Mouse (Mus musculus) c-Kit-positive CD71-negative TER-119-negative erythroid progenitor cells, embryonic 14.5 days (primary cell): Measurements from ENCODE around the gene Ampd3.

Experiments used
- DNase-seq: peaks from one replicate; pipeline ENCODE4 v3.0.0-alpha.2; 2013; ENCODE audit warnings: low read depth

Gene Ampd3

GRCm38 (mm10) chr7:110769094-110769493, 1.1 kb downstream of the Ampd3 start:
- DNase-seq = peak; percentile 32

- no peak for DNase-seq
These were observed 2.9 kb downstream of the Ampd3 start for GRCm38 (mm10) chr7:110770949-110771348.

GRCm38 (mm10) chr7:110772343-110772742, 4.3 kb downstream of the Ampd3 start:
- no peak for DNase-seq

GRCm38 (mm10) chr7:110773204-110774002, 5.4 kb downstream of the Ampd3 start:
- peak; percentile 53 for DNase-seq

GRCm38 (mm10) chr7:110774077-110774476, 6.1 kb downstream of the Ampd3 start:
- DNase-seq = no peak

- no peak for DNase-seq
These were observed 6.7 kb downstream of the Ampd3 start for GRCm38 (mm10) chr7:110774674-110775073.

- no peak for DNase-seq
These were observed 9.4 kb downstream of the Ampd3 start for GRCm38 (mm10) chr7:110777146-110778001.

GRCm38 (mm10) chr7:110778933-110779332, 10.9 kb downstream of the Ampd3 start:
- DNase-seq = no peak

- DNase-seq = no peak
These were observed 11.7 kb downstream of the Ampd3 start for GRCm38 (mm10) chr7:110779605-110780111.

GRCm38 (mm10) chr7:110780520-110780919, 12.5 kb downstream of the Ampd3 start:
- DNase-seq = no peak

- no peak for DNase-seq
These were observed 13.3 kb downstream of the Ampd3 start for GRCm38 (mm10) chr7:110781231-110781711.

GRCm38 (mm10) chr7:110782135-110782534, 14.1 kb downstream of the Ampd3 start:
- DNase-seq = no peak

GRCm38 (mm10) chr7:110782845-110783478, 15.0 kb downstream of the Ampd3 start:
- DNase-seq = no peak

- no peak for DNase-seq
These were observed 17.0 kb downstream of the Ampd3 start for GRCm38 (mm10) chr7:110784965-110785364.

GRCm38 (mm10) chr7:110785741-110786146, 17.7 kb downstream of the Ampd3 start:
- no peak for DNase-seq

GRCm38 (mm10) chr7:110787310-110787709, 19.3 kb downstream of the Ampd3 start:
- DNase-seq = no peak

- no peak for DNase-seq
These were observed 22.9 kb downstream of the Ampd3 start for GRCm38 (mm10) chr7:110790878-110791277.

GRCm38 (mm10) chr7:110792201-110792600, 24.2 kb downstream of the Ampd3 start:
- DNase-seq = no peak

GRCm38 (mm10) chr7:110792834-110793233, 24.8 kb downstream of the Ampd3 start:
- no peak for DNase-seq

- DNase-seq = no peak
These were observed 26.7 kb downstream of the Ampd3 start for GRCm38 (mm10) chr7:110794722-110795121.

GRCm38 (mm10) chr7:110796367-110797051, 28.5 kb downstream of the Ampd3 start:
- DNase-seq = peak; percentile 20
